Mouse (Mus musculus) embryonic facial prominence, embryonic 14.5 days (tissue): Measurements from ENCODE around the gene Spink8. TPM values are rescaled to one million over a fixed set of nuclear protein-coding genes. Genes with fewer than 3 reads are reported as not detected.

ENCODE experiments used
- ATAC-seq: fragments of 200-750 bp; cut with Nextera tagmentation; 2 replicates; pipeline ENCODE4 v1.8.0; 2017; ENCODE audit warnings: low read depth, moderate number of reproducible peaks, moderate TSS enrichment
- DNase-seq: peaks from one replicate; pipeline ENCODE4 v3.0.0-alpha.2; 2015; ENCODE audit warnings: low spot score
- H3K27ac ChIP-seq: fragments of 300-500 bp; sonication (generic); replicated peaks from 2 replicates; pipeline ENCODE4 v1.5.1; 2014; ENCODE audit warnings: low read depth, mild to moderate bottlenecking, low read length, moderate library complexity
- H3K27me3 ChIP-seq: fragments of 300-500 bp; sonication (generic); replicated peaks from 2 replicates; pipeline ENCODE4 v1.6.1; 2014; ENCODE audit warnings: low read length; ENCODE audit not compliant: control insufficient read depth, insufficient read depth
- H3K36me3 ChIP-seq: fragments of 300-500 bp; sonication (generic); 2 replicates; pipeline ENCODE4 v1.6.1; 2014; ENCODE audit warnings: low read length, mixed read lengths; ENCODE audit not compliant: control insufficient read depth, insufficient read depth
- H3K4me1 ChIP-seq: fragments of 300-500 bp; sonication (generic); 2 replicates; pipeline ENCODE4 v1.6.1; 2014; ENCODE audit warnings: antibody characterized with exemption, low read length; ENCODE audit not compliant: control insufficient read depth, insufficient read depth
- H3K4me2 ChIP-seq: fragments of 300-500 bp; sonication (generic); 2 replicates; pipeline ENCODE4 v1.6.1; 2014; ENCODE audit warnings: low read depth, mild to moderate bottlenecking, low read length, moderate library complexity, mixed read lengths
- H3K4me3 ChIP-seq: fragments of 300-500 bp; sonication (generic); 2 replicates; pipeline ENCODE4 v1.5.1; 2014; ENCODE audit warnings: low read depth, mild to moderate bottlenecking, low read length
- H3K9ac ChIP-seq: fragments of 300-500 bp; sonication (generic); 2 replicates; pipeline ENCODE4 v1.6.1; 2014; ENCODE audit warnings: low read depth, mild to moderate bottlenecking, low read length, moderate library complexity, mixed read lengths
- H3K9me3 ChIP-seq: fragments of 300-500 bp; sonication (generic); 2 replicates; pipeline ENCODE4 v1.6.1; 2016; ENCODE audit warnings: low read length; ENCODE audit not compliant: control insufficient read depth
- WGBS: fragments of 180-500 bp; shearing (Covaris S2); extraction: QIAGEN DNeasy Blood & Tissue Kit; methylation state at CpG from one replicate; pipeline ENCODE4 v1.1.7; 2014; 5-methylcytosine and 5-hydroxymethylcytosine counted together
- polyA plus RNA-seq: library from polyadenylated mRNA; unstranded; fragments of >200 nt; fragmentation: Nextera tagmentation; extraction: Ambion mirVana; gene quantifications from 2 replicates; pipeline ENCODE4 v1.2.1, GENCODE M21; 2014

Spink8 gene
- polyA plus RNA-seq, 1 experiment from 2014 or later = 0.29 TPM

DNA sequence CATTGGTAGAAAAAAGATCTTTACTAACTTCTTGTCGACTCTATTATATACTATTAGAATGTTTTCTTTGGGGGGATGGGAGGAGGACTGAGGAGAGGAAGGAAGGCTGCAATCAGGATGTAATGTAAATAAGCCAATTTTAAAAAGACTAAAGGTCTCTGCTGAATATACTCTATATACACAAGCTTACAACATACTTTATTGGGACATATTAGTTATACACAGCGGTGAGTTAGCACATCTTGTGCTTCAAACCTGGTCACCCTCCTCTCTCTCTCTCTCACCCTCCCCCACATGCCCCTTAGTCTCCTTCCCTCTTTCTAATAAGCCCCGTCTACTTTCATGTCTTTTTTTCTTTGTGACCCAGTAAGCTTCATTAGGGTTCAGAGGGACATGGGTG, 4.2 kb upstream of the Spink8 start:
- no peaks in the 10 kb centered on the region for H3K4me1 ChIP-seq
- 44% methylated on average over 3 of the region's 3 CpGs for WGBS
- H3K27me3 ChIP-seq = no peaks in the 10 kb centered on the region
- ATAC-seq (no peak), DNase-seq (no peak)
- H3K9me3 ChIP-seq = no peaks in the 10 kb centered on the region
- no peak overlapping the region for H3K4me2 ChIP-seq
- no peak overlapping the region for H3K9ac ChIP-seq
- no peak overlapping the region for H3K27ac ChIP-seq
- no peak overlapping the region for H3K4me3 ChIP-seq
- no peaks in the 10 kb centered on the region for H3K36me3 ChIP-seq

DNA sequence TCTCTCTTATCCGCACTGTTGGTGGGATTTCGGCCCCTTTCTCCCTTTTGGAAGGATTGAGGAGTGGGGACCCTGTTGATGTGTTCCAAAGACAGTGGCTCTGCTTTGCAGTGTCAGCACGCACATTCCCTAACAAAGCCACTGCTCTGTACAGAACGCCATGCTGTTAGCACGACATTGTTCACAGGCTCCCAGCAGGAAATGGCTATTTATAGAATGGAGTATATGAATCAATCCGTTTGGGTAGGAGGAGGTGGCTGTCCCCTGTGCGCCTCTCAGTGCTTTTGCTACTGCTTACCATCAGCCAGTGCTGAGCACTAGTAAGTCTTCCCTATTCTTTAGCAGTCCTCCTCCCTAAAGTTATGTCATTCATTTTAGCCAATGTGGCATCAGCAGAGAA, 1.3 kb downstream of the Spink8 start:
- H3K9me3 ChIP-seq = no peaks in the 10 kb centered on the region
- DNase-seq (no peak), ATAC-seq (no peak)

DNA sequence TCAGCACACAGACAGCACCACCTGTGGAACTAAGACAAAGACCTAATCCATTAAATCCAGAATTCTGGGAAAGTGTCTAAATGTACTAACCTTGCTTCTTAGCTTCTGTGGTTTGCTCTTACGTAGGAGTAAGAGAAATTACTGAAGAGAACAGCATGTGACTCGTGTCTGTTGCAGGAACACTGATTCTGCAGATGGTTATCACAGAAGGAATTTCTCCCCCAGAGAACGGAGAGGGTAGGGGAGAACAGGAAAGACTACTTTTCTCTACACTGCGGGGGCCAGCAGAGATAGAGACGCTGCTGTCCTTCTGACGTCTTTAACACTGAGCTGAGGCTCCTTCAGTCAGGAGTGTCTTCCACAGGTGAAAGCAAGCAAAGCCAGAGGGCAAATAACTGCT, 4.3 kb downstream of the Spink8 start:
- 57% methylated on average over 6 of the region's 6 CpGs for WGBS
- ATAC-seq = no peak
- H3K9ac ChIP-seq = no peak overlapping the region
- no peak overlapping the region for H3K4me2 ChIP-seq
- no peak overlapping the region for H3K27ac ChIP-seq
- H3K36me3 ChIP-seq = no peaks in the 10 kb centered on the region
- H3K9me3 ChIP-seq = no peaks in the 10 kb centered on the region
- DNase-seq = peak; percentile 9
- no peak overlapping the region for H3K4me3 ChIP-seq
- no peaks in the 10 kb centered on the region for H3K4me1 ChIP-seq
- H3K27me3 ChIP-seq = no peaks in the 10 kb centered on the region

More for the DNA sequence above, 1.3 kb downstream of the Spink8 start:
- H3K36me3 ChIP-seq = no peaks in the 10 kb centered on the region
- 54% methylated on average over 7 of the region's 7 CpGs for WGBS
- H3K27ac ChIP-seq = no peak overlapping the region
- H3K4me1 ChIP-seq = no peaks in the 10 kb centered on the region
- H3K4me3 ChIP-seq = no peak overlapping the region
- H3K9ac ChIP-seq = no peak overlapping the region
- H3K27me3 ChIP-seq = no peaks in the 10 kb centered on the region
- no peak overlapping the region for H3K4me2 ChIP-seq

DNA sequence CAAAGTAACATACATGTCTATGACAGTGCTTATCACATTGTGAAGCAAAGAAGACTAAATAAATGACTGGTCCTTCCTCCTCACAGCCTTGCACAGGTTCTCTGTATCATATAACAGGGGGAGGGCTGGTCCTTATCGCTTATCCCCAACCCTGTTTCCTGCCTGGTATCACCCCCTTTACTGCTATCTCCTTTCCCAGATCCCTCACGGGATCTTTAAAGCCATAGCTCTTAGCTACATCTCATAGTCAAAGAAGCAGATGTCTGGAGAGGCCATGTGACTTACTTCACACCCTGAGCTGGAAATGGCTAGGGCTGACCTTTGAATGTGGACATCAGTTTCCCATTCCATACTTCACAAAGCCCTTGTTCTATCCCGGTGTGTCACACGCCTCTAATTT, 13.7 kb downstream of the Spink8 start:
- DNase-seq = no peak
- Histone ChIP-seq H3K27ac (no peak overlapping the region), H3K4me3 (no peak overlapping the region), H3K9me3 (no peaks in the 10 kb centered on the region), H3K36me3 (no peaks in the 10 kb centered on the region), H3K9ac (no peak overlapping the region), H3K4me2 (no peak overlapping the region), H3K4me1 (no peaks in the 10 kb centered on the region), H3K27me3 (no peaks in the 10 kb centered on the region)
- ATAC-seq = no peak
- 64% methylated on average over 4 of the region's 4 CpGs for WGBS

- Histone ChIP-seq H3K4me2 (no peak overlapping the region), H3K36me3 (no peaks in the 10 kb centered on the region), H3K27me3 (no peaks in the 10 kb centered on the region), H3K9ac (no peak overlapping the region), H3K9me3 (no peaks in the 10 kb centered on the region), H3K4me1 (no peaks in the 10 kb centered on the region), H3K27ac (no peak overlapping the region), H3K4me3 (no peak overlapping the region)
- 73% methylated on average over 5 of the region's 5 CpGs for WGBS
- no peak for ATAC-seq
- no peak for DNase-seq
Measured at GRCm38 (mm10) chr9:109826181-109826580, 14.1 kb downstream of the Spink8 start.

- H3K9ac ChIP-seq = peak within 1 kb of the TSS; percentile 72
- H3K27ac ChIP-seq = peak within 1 kb of the TSS; percentile 87
- H3K9me3 ChIP-seq = no peaks in the 10 kb centered on the region
- DNase-seq (peak; percentile 90), ATAC-seq (peak; percentile 98)
- H3K27me3 ChIP-seq = no peaks in the 10 kb centered on the region
- H3K36me3 ChIP-seq = peaks cover 26% of the 10 kb centered on the region
- H3K4me2 ChIP-seq = peak within 1 kb of the TSS; percentile 95
- peak within 1 kb of the TSS; percentile 66 for H3K4me3 ChIP-seq
- H3K4me1 ChIP-seq = peaks cover 3% of the 10 kb centered on the region; the same call in 1 of the 2 replicates
- under 1% methylated on average over 32 of the region's 32 CpGs for WGBS
Measured at GRCm38 (mm10) chr9:109832391-109833087, 20.5 kb downstream of the Spink8 start, which contains the start of gene Nme6. Gene Nme6 (plus strand): TSS chr9:109832749.

DNA sequence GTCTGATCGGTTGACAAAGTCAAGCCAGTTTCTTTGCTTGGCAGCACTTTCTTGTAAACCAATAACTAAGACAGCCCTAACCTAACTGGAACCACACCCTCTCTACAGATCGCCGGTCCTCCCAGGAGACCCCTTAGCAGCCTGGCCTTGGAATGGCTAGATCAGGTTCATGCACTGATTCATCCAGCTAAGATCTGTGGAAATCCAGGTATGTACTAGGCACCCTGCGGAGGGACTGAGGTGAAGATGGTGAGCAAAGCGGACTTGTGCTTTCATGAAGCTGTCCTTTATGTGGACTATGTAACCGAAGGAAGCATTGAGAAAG, 21.0 kb downstream of the Spink8 start:
- Histone ChIP-seq H3K36me3 (peaks cover 28% of the 10 kb centered on the region), H3K9me3 (no peaks in the 10 kb centered on the region), H3K9ac (peak overlapping the region; percentile 72), H3K4me3 (peak overlapping the region; percentile 66), H3K27ac (peak overlapping the region; percentile 87; the same call in 1 of the 2 replicates), H3K27me3 (no peaks in the 10 kb centered on the region), H3K4me1 (peaks cover 3% of the 10 kb centered on the region; the same call in 1 of the 2 replicates), H3K4me2 (peak overlapping the region; percentile 95)
- DNase-seq (no peak), ATAC-seq (peak; percentile 45; the same call in 1 of the 2 replicates)
- WGBS = 6% methylated on average over 6 of the region's 6 CpGs

- 39% methylated on average over 6 of the region's 6 CpGs for WGBS
- no peaks in the 10 kb centered on the region for H3K9me3 ChIP-seq
- peak; percentile 75 for DNase-seq
- H3K27ac ChIP-seq = no peak within 1 kb of the TSS
- peaks cover 1% of the 10 kb centered on the region; the same call in 1 of the 2 replicates for H3K36me3 ChIP-seq
- H3K4me2 ChIP-seq = no peak within 1 kb of the TSS
- H3K4me3 ChIP-seq = no peak within 1 kb of the TSS
- peaks cover 3% of the 10 kb centered on the region; the same call in 1 of the 2 replicates for H3K4me1 ChIP-seq
- ATAC-seq = peak; percentile 74; the same call in 1 of the 2 replicates
- no peaks in the 10 kb centered on the region for H3K27me3 ChIP-seq
- H3K9ac ChIP-seq = no peak within 1 kb of the TSS
Measured at GRCm38 (mm10) chr9:109849312-109849758, 37.3 kb downstream of the Spink8 start, which contains the start of gene Camp. Gene Camp (minus strand): TSS chr9:109849617.

DNA sequence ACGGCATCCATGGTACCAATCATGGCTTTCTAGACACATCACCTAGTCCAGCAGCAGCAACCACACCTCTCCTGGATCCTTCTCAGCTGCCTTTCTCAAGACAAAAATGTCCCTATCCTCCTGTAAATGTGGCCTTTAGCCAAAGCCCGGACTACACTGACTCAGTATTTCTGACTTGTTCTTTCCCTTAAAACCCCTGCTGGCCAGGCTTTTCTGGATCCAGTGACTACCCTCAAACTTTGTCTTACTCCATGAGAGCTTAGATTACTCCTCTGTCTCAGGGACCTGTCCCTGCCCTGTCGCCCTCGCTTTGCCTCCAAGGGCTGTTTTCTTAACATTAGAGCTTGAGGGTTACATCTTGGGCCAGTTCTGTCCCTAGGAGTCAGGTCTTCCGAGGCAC, 38.0 kb downstream of the Spink8 start:
- DNase-seq (no peak), ATAC-seq (no peak)
- H3K4me2 ChIP-seq = no peak overlapping the region
- H3K27me3 ChIP-seq = no peaks in the 10 kb centered on the region
- H3K4me3 ChIP-seq = no peak overlapping the region
- no peak overlapping the region for H3K9ac ChIP-seq
- peaks cover 3% of the 10 kb centered on the region; the same call in 1 of the 2 replicates for H3K4me1 ChIP-seq
- no peaks in the 10 kb centered on the region for H3K9me3 ChIP-seq
- no peaks in the 10 kb centered on the region for H3K36me3 ChIP-seq
- 82% methylated on average over 5 of the region's 5 CpGs for WGBS
- no peak overlapping the region for H3K27ac ChIP-seq
